Mouse (Mus musculus): ENCODE data around the gene Lzts3. TPM values are rescaled to one million over a fixed set of nuclear protein-coding genes. Genes with fewer than 3 reads are reported as not detected.
A peak's percentile ranks its signal among the peaks of the same experiment; 100 is the strongest.

Lzts3 gene
- polyA plus RNA-seq, 1 experiment: 32.7 TPM

DNA sequence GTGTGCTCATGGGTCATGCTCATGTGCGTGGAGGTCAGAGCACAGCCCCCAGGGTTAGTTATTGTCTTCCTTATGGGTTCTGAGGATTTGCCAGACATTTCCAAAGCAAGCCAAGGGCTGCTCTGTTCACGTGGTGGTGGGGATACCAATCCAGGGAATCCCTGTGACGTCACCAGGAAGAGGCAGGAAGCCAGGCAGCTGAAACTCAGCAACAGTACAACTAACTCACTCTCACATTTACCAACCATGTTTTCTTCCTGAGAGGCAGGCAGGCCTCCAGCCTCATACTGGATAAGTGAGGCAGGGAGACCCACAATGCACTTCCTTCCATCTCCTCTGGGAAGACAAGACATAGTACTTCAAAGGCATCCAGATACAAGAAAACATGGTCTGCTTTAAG is 44.2 kb downstream of the Lzts3 start:
- TF ChIP-seq POLR2A (IDR thresholded peaks at IDR 0.05; ENCODE audit: borderline replicate concordance, extremely low read depth, insufficient read depth, insufficient read length, poor library complexity, severe bottlenecking): no peak
- TF ChIP-seq CTCF (IDR thresholded peaks at IDR 0.05; ENCODE audit: borderline replicate concordance, extremely low read depth, insufficient read depth, insufficient read length): no peak

GRCm38 (mm10) chr2:130597601-130598010 is 45.0 kb downstream of the Lzts3 start:
- peak; percentile 63 for DNase-seq (ENCODE audit: low read depth)
- peak; percentile 70; the same call in 1 of the 2 replicates for TF ChIP-seq CTCF (IDR thresholded peaks at IDR 0.05; ENCODE audit: borderline replicate concordance, extremely low read depth, insufficient read depth, insufficient read length)
- no peak for TF ChIP-seq POLR2A (IDR thresholded peaks at IDR 0.05; ENCODE audit: borderline replicate concordance, extremely low read depth, insufficient read depth, insufficient read length, poor library complexity, severe bottlenecking)

More for the DNA sequence above, 44.2 kb downstream of the Lzts3 start:
- DNase-seq (ENCODE audit: low read depth): no peak

GRCm38 (mm10) chr2:130595596-130595995 is 47.0 kb downstream of the Lzts3 start:
- DNase-seq (ENCODE audit: low read depth): no peak
- TF ChIP-seq POLR2A (IDR thresholded peaks at IDR 0.05; ENCODE audit: borderline replicate concordance, extremely low read depth, insufficient read depth, insufficient read length, poor library complexity, severe bottlenecking) (no peak), CTCF (IDR thresholded peaks at IDR 0.05; ENCODE audit: borderline replicate concordance, extremely low read depth, insufficient read depth, insufficient read length) (no peak)

DNA sequence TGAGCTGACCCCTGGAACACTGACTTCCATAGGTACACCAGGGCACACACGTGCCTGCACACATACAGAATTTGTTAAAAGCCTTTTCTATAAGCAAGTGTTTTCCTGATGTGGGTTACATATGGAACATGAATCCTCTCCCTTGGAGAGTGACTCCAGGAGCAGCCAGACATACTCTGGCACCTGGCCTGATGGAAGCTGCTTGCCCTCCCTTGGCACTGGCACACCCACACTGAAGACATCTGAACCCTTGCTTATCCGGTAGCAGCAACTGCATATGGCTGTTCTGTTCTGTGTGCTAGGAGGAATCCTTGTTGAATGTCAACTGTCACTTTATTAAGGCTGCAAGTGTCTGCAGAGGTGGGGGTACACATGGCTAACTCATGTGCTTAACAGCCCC is 51.6 kb downstream of the Lzts3 start:
- DNase-seq (ENCODE audit: low read depth): no peak
- TF ChIP-seq POLR2A (IDR thresholded peaks at IDR 0.05; ENCODE audit: borderline replicate concordance, extremely low read depth, insufficient read depth, insufficient read length, poor library complexity, severe bottlenecking) (no peak), CTCF (IDR thresholded peaks at IDR 0.05; ENCODE audit: borderline replicate concordance, extremely low read depth, insufficient read depth, insufficient read length) (no peak)

DNA sequence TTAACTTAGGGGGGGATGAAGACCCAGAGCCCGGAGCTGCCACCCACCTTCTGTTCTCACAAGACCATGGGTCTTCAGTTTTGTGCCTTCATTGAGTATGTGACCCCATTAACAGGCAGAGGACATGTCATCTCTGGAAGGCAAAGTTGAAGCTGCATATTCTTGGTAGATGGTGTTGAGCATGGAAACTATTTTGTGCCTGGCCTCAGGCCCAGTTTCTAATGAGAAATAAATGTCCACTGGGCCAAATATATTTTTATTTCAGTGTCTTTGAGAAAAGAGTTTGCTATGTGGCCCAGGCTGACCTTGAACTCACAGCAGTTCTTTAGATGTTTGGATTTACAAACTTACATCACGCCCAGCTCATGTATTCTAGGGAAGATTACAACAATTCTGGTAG is 52.8 kb downstream of the Lzts3 start:
- no peak for DNase-seq (ENCODE audit: low read depth)
- no peak for TF ChIP-seq CTCF (IDR thresholded peaks at IDR 0.05; ENCODE audit: borderline replicate concordance, extremely low read depth, insufficient read depth, insufficient read length)
- TF ChIP-seq POLR2A (IDR thresholded peaks at IDR 0.05; ENCODE audit: borderline replicate concordance, extremely low read depth, insufficient read depth, insufficient read length, poor library complexity, severe bottlenecking): no peak

- no peak for DNase-seq (ENCODE audit: low read depth)
- TF ChIP-seq CTCF (IDR thresholded peaks at IDR 0.05; ENCODE audit: borderline replicate concordance, extremely low read depth, insufficient read depth, insufficient read length): no peak
- TF ChIP-seq POLR2A (IDR thresholded peaks at IDR 0.05; ENCODE audit: borderline replicate concordance, extremely low read depth, insufficient read depth, insufficient read length, poor library complexity, severe bottlenecking): no peak
These were observed 53.4 kb downstream of the Lzts3 start for GRCm38 (mm10) chr2:130589157-130589556.

- TF ChIP-seq POLR2A (IDR thresholded peaks at IDR 0.05; ENCODE audit: borderline replicate concordance, extremely low read depth, insufficient read depth, insufficient read length, poor library complexity, severe bottlenecking) (no peak), CTCF (IDR thresholded peaks at IDR 0.05; ENCODE audit: borderline replicate concordance, extremely low read depth, insufficient read depth, insufficient read length) (no peak)
- no peak for DNase-seq (ENCODE audit: low read depth)
These were observed 54.2 kb downstream of the Lzts3 start for GRCm38 (mm10) chr2:130588373-130588772.

- TF ChIP-seq CTCF (IDR thresholded peaks at IDR 0.05; ENCODE audit: borderline replicate concordance, extremely low read depth, insufficient read depth, insufficient read length) (no peak), POLR2A (IDR thresholded peaks at IDR 0.05; ENCODE audit: borderline replicate concordance, extremely low read depth, insufficient read depth, insufficient read length, poor library complexity, severe bottlenecking) (no peak)
These were observed 56.6 kb downstream of the Lzts3 start for GRCm38 (mm10) chr2:130586016-130586415.

DNA sequence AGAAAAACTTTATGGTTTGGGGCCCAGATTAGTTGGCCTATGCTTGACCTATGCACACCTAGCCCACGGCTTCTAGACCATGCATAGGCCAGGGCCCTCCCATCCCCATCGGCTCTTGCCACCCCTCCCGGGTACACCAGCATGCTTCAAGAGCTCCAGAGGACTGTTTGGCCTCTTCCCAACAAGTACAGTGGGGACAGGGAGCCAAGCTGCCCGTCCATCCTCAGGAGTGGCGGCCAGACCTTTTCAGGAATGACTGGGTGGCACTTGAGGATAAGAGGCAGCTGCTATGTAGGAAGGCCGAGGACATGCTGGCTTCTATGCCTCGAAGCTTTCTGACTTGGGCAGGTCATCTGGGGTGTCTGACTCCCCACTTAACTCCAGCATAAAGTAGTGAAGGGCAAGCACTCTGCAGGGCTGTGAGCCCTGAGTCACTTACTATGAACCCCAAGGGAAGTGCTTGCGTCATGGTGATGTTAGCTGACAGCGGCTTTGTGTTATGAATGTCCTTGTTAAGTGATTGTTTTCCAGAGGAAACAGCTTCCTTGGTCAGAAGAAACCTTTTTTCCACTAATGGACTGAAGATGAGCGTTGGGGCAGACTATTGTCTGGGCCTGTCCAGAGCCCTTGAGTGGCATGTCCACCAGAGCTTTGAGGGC is 58.6 kb downstream of the Lzts3 start:
- no peak for DNase-seq (ENCODE audit: low read depth)
- TF ChIP-seq CTCF (IDR thresholded peaks at IDR 0.05; ENCODE audit: borderline replicate concordance, extremely low read depth, insufficient read depth, insufficient read length): no peak
- no peak for TF ChIP-seq POLR2A (IDR thresholded peaks at IDR 0.05; ENCODE audit: borderline replicate concordance, extremely low read depth, insufficient read depth, insufficient read length, poor library complexity, severe bottlenecking)

More at GRCm38 (mm10) chr2:130586016-130586415, 56.6 kb downstream of the Lzts3 start:
- no peak for DNase-seq (ENCODE audit: low read depth)

Other genes with a start within 250 kb of the Lzts3 start
- gene Cpxm1, start 245.2 kb downstream of the Lzts3 start, polyA plus RNA-seq (2012; rRNA removed): 15.4 and 24.0 TPM in 2 replicates
- not detected in 2 replicates for gene Gm28372, start 237.6 kb downstream of the Lzts3 start, polyA plus RNA-seq (2012; rRNA removed)
- not detected in 2 replicates for gene 1700020A23Rik, start 237.5 kb downstream of the Lzts3 start, polyA plus RNA-seq (2012; rRNA removed)
- not detected in 2 replicates for gene Tmem239, start 236.3 kb downstream of the Lzts3 start, polyA plus RNA-seq (2012; rRNA removed)
- gene Vps16, start 218.5 kb downstream of the Lzts3 start, polyA plus RNA-seq (2012; rRNA removed): 114 and 169 TPM in 2 replicates
- gene Pced1a, start 218.1 kb downstream of the Lzts3 start, polyA plus RNA-seq (2012; rRNA removed): 32.5 and 36.9 TPM in 2 replicates
- gene Ptpra, start 192.5 kb downstream of the Lzts3 start, polyA plus RNA-seq (2012; rRNA removed): 119 and 127 TPM in 2 replicates
- gene Mrps26, start 79.1 kb downstream of the Lzts3 start, polyA plus RNA-seq (2012; rRNA removed): 63.1 and 70.8 TPM in 2 replicates
- gene Oxt, start 66.6 kb downstream of the Lzts3 start, polyA plus RNA-seq (2012; rRNA removed): 0.19 and 0.61 TPM in 2 replicates
- gene Avp, start 60.2 kb downstream of the Lzts3 start, polyA plus RNA-seq (2012; rRNA removed): 3.9 and 7.1 TPM in 2 replicates
- gene Fastkd5, start 12.8 kb downstream of the Lzts3 start, polyA plus RNA-seq (2012; rRNA removed): 4.6 and 5.6 TPM in 2 replicates
- 10.3 and 11.6 TPM in 2 replicates for gene Ubox5, start 12.8 kb downstream of the Lzts3 start, polyA plus RNA-seq (2012; rRNA removed)
- 42.4 and 47.8 TPM in 2 replicates for gene Ddrgk1, start 21.9 kb upstream of the Lzts3 start, polyA plus RNA-seq (2012; rRNA removed)
- 91.6 and 118 TPM in 2 replicates for gene Itpa, start 24.8 kb upstream of the Lzts3 start, polyA plus RNA-seq (2012; rRNA removed)
- 1.9 and 2.2 TPM in 2 replicates for gene Slc4a11, start 54.7 kb upstream of the Lzts3 start, polyA plus RNA-seq (2012; rRNA removed)

Data from brain, embryonic 14.5 days (tissue).